Mouse (Mus musculus) bone marrow macrophage, adult 2 months (primary cell): ENCODE measurements around the gene Crebrf. TPM values are rescaled to one million over a fixed set of nuclear protein-coding genes. Genes with fewer than 3 reads are reported as not detected.

Experiments used
- H3K27ac ChIP-seq: 2 replicates; pipeline ENCODE4 v1.5.1; 2012; ENCODE audit warnings: low read depth, low read length; ENCODE audit not compliant: insufficient read depth
- H3K4me1 ChIP-seq: 2 replicates; pipeline ENCODE4 v1.6.1; 2012; ENCODE audit warnings: low read length; ENCODE audit not compliant: control insufficient read depth, insufficient read depth
- H3K4me3 ChIP-seq: 2 replicates; pipeline ENCODE4 v1.5.1; 2012; ENCODE audit warnings: mild to moderate bottlenecking, low read length, moderate library complexity; ENCODE audit not compliant: insufficient read depth
- CTCF ChIP-seq: IDR thresholded peaks from 2 replicates; pipeline ENCODE4 v1.5.1; 2012; ENCODE audit warnings: low read depth, mild to moderate bottlenecking, low read length, moderate library complexity
- POLR2A ChIP-seq: IDR thresholded peaks from 2 replicates; pipeline ENCODE4 v1.6.1; 2012; ENCODE audit warnings: mild to moderate bottlenecking, low read depth, low read length, borderline replicate concordance
- polyA plus RNA-seq: library from polyadenylated mRNA; stranded (reverse); fragments of >200 nt; gene quantifications from 2 replicates; pipeline ENCODE4 v1.2.4, GENCODE M21; 2012; ENCODE audit not compliant: missing spikeins, insufficient read depth, insufficient read length

Crebrf gene
- polyA plus RNA-seq, 1 experiment: 47.9 TPM

GRCm38 (mm10) chr17:26789460-26790268 is 74.2 kb downstream of the Crebrf start:
- no peak for TF ChIP-seq POLR2A
- no peak for TF ChIP-seq CTCF
- H3K4me3 ChIP-seq: no peak overlapping the region
- peaks cover 8% of the 10 kb centered on the region for H3K4me1 ChIP-seq
- H3K27ac ChIP-seq: no peak overlapping the region

GRCm38 (mm10) chr17:26790269-26791214 is 75.1 kb downstream of the Crebrf start:
- no peak overlapping the region for H3K27ac ChIP-seq
- no peak for TF ChIP-seq CTCF
- no peak for TF ChIP-seq POLR2A
- no peak overlapping the region for H3K4me3 ChIP-seq
- H3K4me1 ChIP-seq: peaks cover 8% of the 10 kb centered on the region

GRCm38 (mm10) chr17:26791580-26791979 is 76.1 kb downstream of the Crebrf start:
- H3K27ac ChIP-seq: no peak overlapping the region
- TF ChIP-seq CTCF: no peak
- TF ChIP-seq POLR2A: no peak
- peaks cover 8% of the 10 kb centered on the region for H3K4me1 ChIP-seq
- H3K4me3 ChIP-seq: no peak overlapping the region

- no peak overlapping the region for H3K27ac ChIP-seq
- peaks cover 8% of the 10 kb centered on the region for H3K4me1 ChIP-seq
- TF ChIP-seq POLR2A (no peak), CTCF (no peak)
- H3K4me3 ChIP-seq: no peak overlapping the region
Observed at GRCm38 (mm10) chr17:26792096-26792495, 76.6 kb downstream of the Crebrf start.

GRCm38 (mm10) chr17:26793068-26793765 is 77.8 kb downstream of the Crebrf start:
- TF ChIP-seq CTCF: no peak
- H3K4me3 ChIP-seq: no peak overlapping the region
- H3K27ac ChIP-seq: no peak overlapping the region
- H3K4me1 ChIP-seq: peaks cover 8% of the 10 kb centered on the region

- TF ChIP-seq CTCF (peak; percentile 38), POLR2A (no peak)
- H3K4me1 ChIP-seq: peaks cover 8% of the 10 kb centered on the region
Observed at GRCm38 (mm10) chr17:26794744-26795143, 79.3 kb downstream of the Crebrf start.

GRCm38 (mm10) chr17:26795386-26795785 is 79.9 kb downstream of the Crebrf start:
- peaks cover 8% of the 10 kb centered on the region for H3K4me1 ChIP-seq

More at GRCm38 (mm10) chr17:26794744-26795143, 79.3 kb downstream of the Crebrf start:
- H3K4me3 ChIP-seq: no peak overlapping the region
- no peak overlapping the region for H3K27ac ChIP-seq

GRCm38 (mm10) chr17:26797379-26798128 is 82.1 kb downstream of the Crebrf start:
- H3K27ac ChIP-seq: no peak overlapping the region
- TF ChIP-seq CTCF (no peak), POLR2A (no peak)
- H3K4me3 ChIP-seq: no peak overlapping the region
- H3K4me1 ChIP-seq: peaks cover 8% of the 10 kb centered on the region

More at GRCm38 (mm10) chr17:26795386-26795785, 79.9 kb downstream of the Crebrf start:
- H3K27ac ChIP-seq: no peak overlapping the region
- H3K4me3 ChIP-seq: no peak overlapping the region
- no peak for TF ChIP-seq CTCF
- TF ChIP-seq POLR2A: no peak

GRCm38 (mm10) chr17:26802886-26803285 is 87.4 kb downstream of the Crebrf start:
- Histone ChIP-seq H3K27ac (no peak overlapping the region), H3K4me3 (no peak overlapping the region), H3K4me1 (no peaks in the 10 kb centered on the region)
- no peak for TF ChIP-seq CTCF
- TF ChIP-seq POLR2A: no peak
